Mouse (Mus musculus) MEL-GATA-1-ER (cell line): ENCODE measurements at regions not wholly inside any gene's neighbourhood (a gene's known extent, or its start where the extent isn't known, plus 50 kb on each side); places are given as distances from the start of the nearest gene placed in this dataset.

Experiments used
- DNase-seq: peaks from one replicate; pipeline ENCODE4 v3.0.0-alpha.2; 2012; ENCODE audit warnings: low read depth; ENCODE audit errors: extremely low read depth

DNA sequence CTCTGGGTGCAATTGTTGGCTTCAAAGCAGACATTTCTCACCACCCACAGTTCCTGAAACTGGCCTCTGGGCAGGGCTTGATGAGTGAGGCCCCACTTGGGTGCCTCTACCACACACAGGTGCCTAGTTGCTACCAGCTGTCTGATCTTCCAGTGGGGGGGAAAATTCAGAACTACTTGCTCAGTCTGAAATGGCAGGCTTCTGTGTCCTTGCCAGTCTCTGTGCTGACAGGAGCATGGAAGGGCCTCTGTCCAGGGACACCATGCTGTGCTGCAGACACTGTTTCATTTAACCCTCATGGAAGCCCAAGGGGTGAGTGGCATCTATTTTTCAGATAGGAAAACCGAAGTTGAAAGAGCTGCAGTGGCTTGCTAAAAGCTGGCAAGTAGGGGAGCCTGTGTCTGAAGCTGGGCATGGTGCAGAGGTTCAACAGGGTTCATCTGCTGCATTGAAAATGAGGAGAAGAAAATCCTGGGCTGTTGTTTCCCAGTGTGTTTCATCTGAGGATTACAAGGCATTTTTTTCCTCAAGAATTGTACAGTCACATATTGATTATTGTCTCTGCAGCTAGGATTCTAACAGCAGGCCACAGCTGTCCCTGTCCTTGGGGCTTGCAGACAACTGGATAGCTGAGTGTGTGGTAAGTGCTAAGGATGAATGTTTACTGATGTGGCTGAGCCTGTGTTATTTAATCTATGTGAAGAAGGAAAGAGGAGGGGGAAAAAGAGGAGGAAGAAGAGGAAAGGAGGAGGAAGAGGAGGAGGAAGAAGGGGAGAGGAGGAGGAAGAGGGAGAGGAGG lies 78.4 kb upstream of the Gadd45a start:
- no peak for DNase-seq

DNA sequence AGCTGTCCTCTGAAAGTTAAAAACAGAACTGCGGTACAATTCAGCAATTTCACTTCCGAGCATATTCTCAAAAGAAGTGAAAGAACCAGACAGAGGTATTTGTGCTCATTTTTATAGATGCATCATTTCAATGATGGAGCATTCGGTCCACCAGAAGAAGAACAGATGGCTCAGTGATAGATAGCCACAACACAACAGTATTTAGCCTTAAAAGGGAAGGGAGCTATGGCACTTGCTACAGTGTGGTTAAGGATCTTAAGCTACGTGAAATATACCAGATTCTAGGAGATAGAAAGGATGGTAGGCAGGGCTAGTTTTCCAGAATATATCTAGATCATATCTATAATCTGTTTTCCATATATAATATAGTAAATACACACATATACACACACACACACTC lies 77.5 kb upstream of the Gadd45a start:
- no peak for DNase-seq

DNA sequence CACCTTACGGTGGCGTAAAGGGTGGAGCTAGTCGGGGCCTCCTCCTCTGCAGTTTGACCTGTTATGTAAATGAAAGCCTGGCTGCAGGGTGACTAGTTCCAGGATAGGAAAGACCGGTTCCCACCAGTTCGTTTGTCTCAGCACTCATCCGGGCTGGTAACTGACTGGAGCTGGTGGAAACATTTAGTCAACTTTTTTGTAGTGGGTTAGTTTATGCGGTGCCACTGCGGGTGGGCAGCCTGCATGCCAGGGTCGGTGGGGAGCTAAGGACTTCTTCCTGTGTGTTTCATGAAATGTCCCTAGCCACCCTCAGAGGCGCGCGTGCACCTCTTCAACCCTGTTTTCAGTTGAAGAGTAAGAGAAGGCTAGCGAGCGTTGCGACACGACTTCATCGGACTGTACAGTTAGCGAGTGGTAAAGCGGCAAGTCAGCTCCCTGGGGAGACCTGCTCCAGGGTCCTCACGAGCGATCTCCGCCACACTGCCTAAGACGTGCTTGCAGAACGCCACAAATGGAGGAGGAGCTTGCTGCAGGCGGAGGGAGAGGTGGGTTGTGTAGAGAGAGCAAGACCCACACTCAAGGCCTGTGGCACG lies 76.5 kb upstream of the Gadd45a start:
- DNase-seq = no peak

DNA sequence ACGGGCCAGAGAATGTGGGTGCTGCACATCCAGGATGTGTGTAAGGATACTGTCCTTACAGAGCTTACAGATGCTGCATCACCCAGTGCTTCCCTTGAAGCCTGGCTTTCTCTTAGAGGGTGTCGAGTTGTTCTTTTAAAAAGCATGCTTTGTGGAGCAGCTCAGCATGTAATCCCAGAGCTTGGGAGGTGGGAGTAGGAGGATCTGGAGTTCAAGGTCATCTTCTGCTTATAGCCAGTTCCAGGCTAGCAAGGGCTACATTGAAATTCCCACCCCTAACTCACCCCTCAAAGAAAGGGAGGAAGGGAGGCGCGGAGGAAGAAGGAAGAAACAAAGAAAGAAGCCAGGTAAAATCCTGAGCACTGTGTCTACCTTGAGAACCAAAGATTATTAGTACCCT lies 76.0 kb upstream of the Gadd45a start:
- DNase-seq = no peak

DNA sequence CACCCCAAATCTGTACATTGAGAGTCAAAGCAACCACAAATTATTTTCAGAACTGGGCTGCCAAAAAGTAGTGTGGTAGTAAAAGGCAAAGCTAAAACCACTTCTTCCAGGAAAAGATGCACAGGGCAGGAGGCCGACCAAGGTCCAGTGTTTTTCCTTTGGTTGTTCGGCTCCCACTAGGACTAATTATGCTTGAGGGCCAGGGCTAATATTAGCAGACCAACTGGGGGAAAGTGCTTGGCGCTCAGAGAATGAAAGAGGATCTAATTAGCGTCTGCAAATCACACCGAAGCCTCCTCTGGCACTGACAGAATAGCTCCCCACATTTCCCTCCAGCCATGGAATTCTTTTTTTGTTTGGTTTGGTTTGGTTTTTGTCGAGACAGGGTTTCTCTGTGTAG lies 75.1 kb upstream of the Gadd45a start:
- no peak for DNase-seq

DNA sequence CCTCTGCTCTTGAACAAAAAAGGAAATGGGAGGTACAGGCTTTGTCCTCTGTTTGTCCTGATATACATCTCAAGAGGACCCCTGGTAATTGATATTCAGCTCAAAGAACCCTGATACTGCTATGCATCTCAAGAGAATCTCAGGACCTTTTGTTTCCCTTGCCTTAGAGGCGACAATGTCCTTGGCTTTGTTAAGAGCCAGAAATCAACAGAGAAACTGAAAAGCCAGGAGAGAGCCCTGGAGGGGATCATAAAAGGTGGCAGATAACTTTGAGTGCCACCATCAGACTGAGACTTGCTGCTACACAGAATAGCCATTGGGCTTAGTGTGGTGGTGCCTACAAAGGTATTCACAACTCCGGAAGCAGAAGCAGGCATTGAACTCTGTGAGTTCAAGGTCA lies 74.3 kb upstream of the Gadd45a start:
- DNase-seq = no peak

DNA sequence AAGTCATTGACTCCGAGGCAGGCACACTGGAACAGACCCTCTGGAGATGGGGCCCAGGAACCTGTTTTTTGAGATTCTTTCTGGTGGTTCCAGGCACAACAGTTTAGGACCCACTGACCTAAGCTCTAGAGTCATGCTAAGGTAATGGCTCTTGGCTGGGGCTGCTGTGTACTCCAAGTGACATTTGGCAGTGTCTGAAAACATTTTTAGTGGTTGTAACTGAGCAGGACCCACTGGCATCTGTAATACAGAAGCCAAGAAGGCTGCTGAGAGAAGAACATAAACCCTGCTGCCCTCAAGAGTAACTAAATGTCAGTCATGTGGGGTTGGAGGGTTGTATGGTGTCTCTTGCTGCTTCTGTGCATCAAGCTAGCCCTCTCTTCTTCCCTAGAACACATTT lies 73.1 kb upstream of the Gadd45a start:
- DNase-seq = no peak

DNA sequence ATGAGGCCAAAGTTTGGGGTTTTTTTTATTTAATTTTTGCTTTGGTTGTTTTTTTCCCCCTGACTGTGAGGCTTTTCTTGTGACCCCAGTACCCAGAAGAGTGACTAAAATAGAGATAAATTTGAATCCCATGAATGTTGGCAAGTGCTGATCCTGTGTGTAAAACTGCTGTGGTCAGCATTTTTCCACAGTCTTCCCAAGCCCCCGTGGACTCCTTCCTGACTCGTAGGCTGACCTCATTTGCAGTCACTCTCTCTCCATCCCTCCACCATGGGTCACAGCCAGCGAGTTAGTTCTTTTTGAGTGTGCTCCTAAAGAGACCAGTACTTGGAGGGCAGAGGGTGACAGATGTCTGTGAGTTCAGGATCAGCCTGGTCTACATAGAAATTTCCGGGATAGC lies 72.5 kb upstream of the Gadd45a start:
- no peak for DNase-seq

DNA sequence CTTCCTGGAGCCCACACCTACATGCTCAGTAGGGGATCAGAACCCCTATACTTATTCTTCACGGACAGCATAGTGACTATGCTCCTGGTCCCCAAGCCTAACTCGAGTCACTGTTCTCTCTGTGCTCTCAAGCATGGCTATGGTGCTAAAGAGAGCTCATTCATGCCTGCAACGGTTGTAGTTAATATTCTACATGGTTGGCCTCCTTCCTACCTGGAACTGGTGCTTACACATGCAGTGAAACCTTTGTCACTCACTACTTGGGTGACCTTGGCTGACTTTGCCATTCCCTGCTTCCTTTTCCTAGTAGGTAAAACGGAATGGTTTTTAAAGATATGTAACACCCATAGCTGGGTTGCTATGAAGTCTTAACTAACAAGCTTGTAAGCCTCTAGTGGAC lies 70.3 kb upstream of the Gadd45a start:
- DNase-seq = no peak

DNA sequence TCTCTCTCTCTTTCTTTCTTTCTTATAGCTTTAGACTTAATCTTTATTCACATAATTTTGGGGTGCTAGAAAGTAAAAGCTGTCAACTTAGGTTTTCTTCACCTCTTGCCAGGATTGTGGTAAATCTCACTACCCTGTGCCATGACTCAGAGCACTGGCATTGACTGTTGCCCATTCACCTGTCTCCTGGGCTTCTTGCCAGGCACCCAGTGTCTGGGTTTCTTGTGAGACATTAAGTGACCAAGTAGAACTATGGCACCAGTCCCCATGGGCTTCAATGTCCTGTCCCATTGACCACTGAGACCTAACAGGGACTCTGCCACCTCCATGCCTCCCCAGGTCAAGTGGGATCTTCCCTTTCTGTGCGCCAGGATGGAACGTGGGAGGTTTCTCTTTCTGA lies 69.2 kb upstream of the Gadd45a start:
- no peak for DNase-seq

DNA sequence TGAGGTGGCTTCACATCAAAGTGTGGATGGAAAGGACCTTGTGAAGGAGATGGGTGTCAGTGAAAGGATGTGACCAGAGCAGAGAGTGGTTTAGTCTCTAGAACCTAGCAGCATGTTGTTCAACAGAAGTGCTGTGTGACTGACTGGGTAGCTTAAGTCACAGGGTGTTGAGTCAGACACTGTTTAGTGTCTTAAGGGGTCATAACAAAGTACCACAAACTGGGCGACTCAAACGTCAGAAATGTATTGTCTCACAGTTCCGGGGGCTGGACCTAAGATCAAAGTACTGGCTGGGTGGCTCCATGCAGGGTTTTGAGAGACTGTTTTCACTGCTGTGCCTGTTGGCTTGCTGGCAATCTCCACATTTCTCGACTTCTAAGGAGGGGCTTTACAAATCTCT lies 68.1 kb upstream of the Gadd45a start:
- no peak for DNase-seq

DNA sequence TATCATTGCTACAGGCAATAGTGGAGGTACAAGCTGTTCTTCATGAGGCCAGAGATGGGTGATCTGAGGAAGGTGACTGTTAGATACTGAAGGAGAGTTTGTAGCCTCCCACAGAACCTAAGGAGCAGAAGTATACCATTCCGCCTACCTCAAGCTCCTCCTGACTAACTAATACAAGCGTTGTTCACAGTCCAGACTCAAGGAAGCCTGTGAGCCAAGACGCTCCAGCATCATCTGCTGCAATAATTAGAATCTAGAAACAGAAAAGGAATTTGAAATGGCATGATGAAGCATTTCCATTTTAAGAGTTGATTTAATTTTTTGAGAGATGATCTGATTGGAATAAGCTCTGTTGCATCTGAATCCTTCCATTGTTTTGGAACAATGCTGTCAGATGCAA lies 66.9 kb upstream of the Gadd45a start:
- no peak for DNase-seq

DNA sequence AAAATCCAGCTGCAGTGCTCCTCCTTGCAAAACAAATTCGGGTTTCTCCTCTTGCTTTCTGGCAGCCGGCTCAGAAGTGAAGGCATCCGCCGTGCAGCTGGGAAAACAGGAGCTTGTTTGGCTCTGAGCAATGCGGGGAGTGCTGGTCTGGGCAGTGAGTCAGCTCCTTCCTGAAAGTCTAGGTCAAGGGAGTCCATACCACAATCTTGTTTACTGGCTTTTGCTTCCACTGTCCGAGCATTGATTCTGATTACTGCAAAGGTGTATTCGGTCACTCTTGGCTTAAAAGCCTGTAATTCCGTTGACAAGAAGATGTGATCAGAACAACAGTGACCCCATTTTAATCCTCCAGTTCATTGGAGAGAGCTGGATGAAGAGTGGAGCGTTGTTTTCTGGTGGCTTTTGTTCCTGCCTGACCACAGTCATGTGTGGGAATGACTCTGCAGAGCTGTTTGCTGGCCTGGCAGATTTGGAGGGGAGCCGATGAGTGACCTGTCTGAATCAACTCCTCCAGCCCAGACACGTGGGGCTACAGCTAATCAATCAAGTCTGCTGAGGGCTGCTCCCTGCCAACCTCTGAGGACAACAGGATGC lies 65.4 kb upstream of the Gadd45a start:
- no peak for DNase-seq

DNA sequence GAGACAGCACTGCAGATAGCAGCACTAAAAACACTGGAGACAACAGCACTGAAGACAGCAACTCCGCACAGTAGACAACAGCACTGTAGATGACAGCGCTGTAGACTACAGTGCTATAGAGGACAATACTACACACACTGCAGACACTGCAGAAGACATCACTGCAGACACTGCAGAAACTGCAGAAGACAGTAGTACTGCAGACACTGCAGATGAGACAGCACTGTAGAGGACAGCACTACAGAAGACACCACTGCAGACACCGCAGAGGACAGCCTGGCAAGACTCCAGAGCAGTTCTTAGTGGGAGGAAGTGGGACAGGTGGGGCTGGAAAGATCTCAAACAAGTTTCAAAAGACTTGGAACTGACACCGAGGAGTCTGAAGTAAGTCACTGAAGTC lies 64.8 kb upstream of the Gadd45a start:
- no peak for DNase-seq

DNA sequence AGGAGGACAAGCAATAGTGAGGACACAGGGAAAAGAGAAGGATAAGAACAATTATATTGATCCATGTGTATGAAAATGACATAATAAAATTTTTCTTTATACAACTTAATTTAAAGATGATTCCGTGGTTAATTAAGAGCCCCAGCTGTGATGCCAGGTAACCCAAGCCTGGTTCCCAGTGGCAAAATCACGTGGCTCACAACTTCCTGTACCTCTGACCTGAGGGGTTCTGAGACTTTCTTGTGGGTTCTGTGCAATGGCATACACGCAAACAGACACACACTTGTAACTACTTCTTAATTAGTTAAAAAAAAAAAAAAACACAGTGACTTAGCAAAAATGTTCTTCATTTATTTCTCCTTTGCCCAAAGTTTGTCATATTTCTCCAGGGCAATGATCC lies 57.2 kb upstream of the Gadd45a start:
- DNase-seq = no peak

DNA sequence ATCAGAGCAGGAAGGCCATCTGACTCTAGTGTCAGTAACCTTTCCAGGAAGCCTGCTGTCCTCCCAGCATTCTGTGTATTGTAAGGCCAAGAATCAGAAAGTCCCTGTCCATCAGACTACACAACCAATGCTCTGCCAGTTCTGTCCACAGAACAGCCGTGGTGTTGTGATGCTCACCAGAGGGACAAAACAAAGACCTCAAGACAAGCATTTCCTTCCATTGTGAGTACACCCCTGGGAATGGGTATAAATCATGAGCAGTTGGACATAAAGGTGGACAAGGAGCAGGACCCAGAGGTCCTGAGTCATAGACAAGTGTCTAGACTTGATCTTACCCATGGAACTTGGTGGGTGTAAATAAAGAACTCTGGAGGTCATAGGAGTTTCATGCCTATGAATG lies 55.9 kb upstream of the Gadd45a start:
- DNase-seq = no peak

DNA sequence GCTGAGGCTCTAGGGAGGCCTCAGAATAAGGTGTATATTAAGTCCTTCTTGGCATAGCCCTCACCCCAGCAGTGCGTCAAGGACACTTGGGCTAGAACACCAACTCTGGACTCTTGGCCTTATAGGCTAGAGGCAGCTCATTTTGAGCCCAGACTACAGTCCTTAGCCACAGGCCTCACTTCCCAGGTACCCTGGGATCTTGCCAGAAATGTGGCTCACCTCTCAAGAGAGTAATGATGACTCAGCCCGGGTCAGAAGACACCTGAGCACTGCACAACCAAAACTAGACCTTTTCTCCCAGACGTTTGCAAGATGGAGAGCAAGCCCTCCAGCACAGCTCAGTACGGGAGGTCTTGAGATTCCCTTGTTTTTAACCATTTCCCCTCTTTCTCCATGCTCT lies 52.9 kb upstream of the Gadd45a start:
- no peak for DNase-seq

DNA sequence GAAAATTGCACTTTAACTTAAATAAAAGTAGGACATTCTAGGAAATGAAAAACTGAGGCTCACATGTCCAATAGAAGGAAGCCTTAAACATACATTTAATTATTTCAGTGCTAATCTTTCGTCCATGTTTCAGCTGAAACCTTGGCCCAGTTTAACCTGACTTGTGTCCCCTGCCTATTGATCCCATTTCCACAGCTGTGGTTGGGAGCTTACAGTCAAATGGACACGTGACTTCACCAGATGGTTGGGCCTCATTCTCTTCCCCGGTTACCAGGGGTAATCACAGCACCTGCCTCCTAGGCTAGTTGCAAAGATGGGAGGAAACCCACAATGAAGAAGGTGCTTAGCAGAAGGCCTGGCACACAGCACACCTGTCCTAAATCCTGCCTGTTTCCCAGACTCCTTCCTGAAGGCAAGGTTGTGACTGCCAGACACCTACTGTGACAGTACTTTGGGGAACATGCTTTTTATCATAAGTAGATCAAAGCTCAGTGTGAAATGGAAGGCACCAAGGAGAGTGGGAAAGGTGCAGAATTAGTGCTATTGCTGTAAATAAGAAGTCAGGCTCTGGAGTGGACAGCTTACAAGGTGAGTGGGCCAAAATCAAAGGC lies 52.4 kb upstream of the Gadd45a start:
- no peak for DNase-seq

DNA sequence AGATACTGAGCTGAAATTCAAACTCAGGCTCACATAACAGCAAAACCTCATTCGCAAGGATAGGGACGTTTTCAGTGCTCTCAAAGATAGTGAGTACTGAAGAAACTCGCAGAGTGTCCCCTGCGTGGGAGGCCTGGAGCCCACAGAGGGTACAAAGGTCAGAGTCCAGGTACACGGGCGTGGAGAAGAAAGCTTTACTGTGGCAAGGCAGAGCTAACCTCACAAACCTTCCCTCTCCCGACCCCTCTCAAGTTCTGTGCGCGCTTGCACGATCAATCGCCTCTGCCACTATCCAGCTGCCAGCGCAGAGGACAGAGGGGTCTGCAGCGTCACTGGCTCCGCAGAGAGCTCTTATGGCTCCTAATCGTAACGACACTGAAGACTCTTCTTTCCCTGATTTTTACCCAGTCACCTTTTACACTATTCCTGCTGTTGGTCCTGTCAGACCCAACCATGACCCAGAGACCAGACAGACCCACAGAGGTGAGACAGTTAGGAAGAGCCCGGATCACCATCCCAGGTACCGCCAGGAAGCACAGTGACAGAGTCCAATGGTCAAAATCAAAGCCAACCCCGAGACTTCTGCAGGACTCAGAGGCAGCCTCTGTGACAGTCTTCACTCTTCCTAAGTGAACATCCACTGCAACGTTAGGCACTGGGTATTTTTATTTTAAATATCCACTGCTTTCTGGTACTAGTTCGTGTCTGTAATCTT lies 51.6 kb upstream of the Gadd45a start:
- no peak for DNase-seq

DNA sequence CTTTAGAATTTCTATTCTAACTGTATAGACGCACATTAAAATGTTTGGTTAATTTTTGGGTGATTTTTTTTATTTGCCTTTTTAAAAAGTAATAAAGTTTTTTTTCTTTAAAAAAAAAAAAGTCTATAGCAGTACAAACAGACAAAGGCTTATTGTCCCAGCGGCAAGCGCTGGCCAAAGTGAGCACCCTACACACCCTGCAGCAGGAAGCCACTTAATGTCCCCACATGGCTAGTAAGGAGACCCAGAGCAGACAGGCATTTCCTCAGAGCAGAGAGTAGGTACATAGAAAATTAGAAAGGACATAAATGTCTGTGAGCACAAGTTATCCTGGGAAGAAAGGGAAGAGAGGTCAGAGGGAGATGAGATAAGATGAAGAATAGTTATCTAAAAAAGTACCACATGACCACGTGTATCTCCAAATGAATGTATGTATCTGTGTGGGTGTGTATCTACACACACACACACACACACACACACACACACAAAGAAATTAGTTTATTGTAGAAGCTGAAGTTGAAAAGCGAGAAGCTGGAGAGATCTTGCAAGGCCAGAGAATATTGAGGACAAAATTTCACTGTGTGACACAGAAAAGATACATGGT lies 50.7 kb upstream of the Gadd45a start:
- DNase-seq = no peak

DNA sequence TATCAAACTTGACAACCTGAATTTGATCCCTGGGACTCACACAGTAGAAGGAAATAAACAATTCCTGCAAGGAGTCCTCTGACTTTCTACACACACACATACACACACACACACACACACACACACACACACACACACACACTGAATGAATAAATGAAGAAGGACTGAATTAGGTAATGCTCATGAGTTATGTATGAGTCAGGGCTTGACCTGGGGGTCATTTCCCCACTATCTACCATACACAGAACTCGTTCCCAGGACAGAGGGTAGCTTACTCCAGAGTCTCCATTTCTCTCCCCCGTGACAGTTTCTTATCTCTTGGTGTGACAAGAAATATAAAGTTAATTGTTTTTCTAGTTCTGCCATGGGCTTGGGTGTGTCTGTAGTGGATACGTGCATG lies 50.1 kb upstream of the Gadd45a start:
- peak; percentile 24 for DNase-seq
